Mouse (Mus musculus) heart, embryonic 12.5 days (tissue): ENCODE measurements around the gene Gm37240. TPM values are rescaled to one million over a fixed set of nuclear protein-coding genes. Genes with fewer than 3 reads are reported as not detected.
A peak's percentile ranks its signal among the peaks of the same experiment; 100 is the strongest.

Experiments
- ATAC-seq: fragments of 200-750 bp; cut with Nextera tagmentation; 2 replicates; pipeline ENCODE4 v1.8.0; 2017; ENCODE audit warnings: moderate TSS enrichment, moderate library complexity; ENCODE audit not compliant: insufficient number of reproducible peaks, low FRiP score
- H3K27ac ChIP-seq: fragments of 300-500 bp; sonication (generic); 2 replicates; pipeline ENCODE4 v1.5.1; 2016; ENCODE audit warnings: mild to moderate bottlenecking, moderate library complexity; ENCODE audit not compliant: poor library complexity, severe bottlenecking
- H3K27me3 ChIP-seq: fragments of 300-500 bp; sonication (generic); replicated peaks from 2 replicates; pipeline ENCODE4 v1.6.1; 2016; ENCODE audit warnings: mild to moderate bottlenecking, moderate library complexity
- H3K36me3 ChIP-seq: fragments of 300-500 bp; sonication (generic); 2 replicates; pipeline ENCODE4 v1.6.1; 2016; ENCODE audit warnings: mild to moderate bottlenecking, moderate library complexity
- H3K4me1 ChIP-seq: fragments of 300-500 bp; sonication (generic); replicated peaks from 2 replicates; pipeline ENCODE4 v1.6.1; 2016; ENCODE audit warnings: mild to moderate bottlenecking
- H3K4me2 ChIP-seq: fragments of 300-500 bp; sonication (generic); 2 replicates; pipeline ENCODE4 v1.6.1; 2016; ENCODE audit warnings: mild to moderate bottlenecking, moderate library complexity
- H3K4me3 ChIP-seq: fragments of 300-500 bp; sonication (generic); 2 replicates; pipeline ENCODE4 v1.5.1; 2016; ENCODE audit warnings: mild to moderate bottlenecking
- H3K9ac ChIP-seq: fragments of 300-500 bp; sonication (generic); 2 replicates; pipeline ENCODE4 v1.6.1; 2016; ENCODE audit warnings: mild to moderate bottlenecking, moderate library complexity
- H3K9me3 ChIP-seq: fragments of 300-500 bp; sonication (generic); replicated peaks from 2 replicates; pipeline ENCODE4 v1.6.1; 2016; ENCODE audit warnings: mild to moderate bottlenecking, moderate library complexity
- WGBS: fragments of 180-500 bp; shearing (Covaris S2); methylation state at CpG from one replicate; pipeline ENCODE4 v1.1.7; 2016; 5-methylcytosine and 5-hydroxymethylcytosine counted together
- polyA plus RNA-seq: library from polyadenylated mRNA; unstranded; fragments of >200 nt; fragmentation: Nextera tagmentation; extraction: Ambion mirVana; gene quantifications from 2 replicates; pipeline ENCODE4 v1.2.1, GENCODE M21; 2016

Gene Gm37240
- polyA plus RNA-seq, 1 experiment from 2014 or later, result 4.6 TPM

GRCm38 (mm10) chr3:84641391-84641790 is 1245.9 kb downstream of the Gm37240 start:
- Histone ChIP-seq H3K4me1 (peaks cover 24% of the 10 kb centered on the region), H3K4me2 (no peak overlapping the region), H3K27ac (no peak overlapping the region), H3K27me3 (no peaks in the 10 kb centered on the region), H3K36me3 (no peaks in the 10 kb centered on the region), H3K9me3 (no peaks in the 10 kb centered on the region), H3K9ac (no peak overlapping the region), H3K4me3 (no peak overlapping the region)
- 77% methylated on average over 2 of the region's 2 CpGs for WGBS
- no peak for ATAC-seq

- no peak for ATAC-seq
- Histone ChIP-seq H3K4me2 (no peak overlapping the region), H3K27ac (no peak overlapping the region), H3K27me3 (no peaks in the 10 kb centered on the region), H3K4me3 (no peak overlapping the region), H3K4me1 (peaks cover 24% of the 10 kb centered on the region), H3K36me3 (no peaks in the 10 kb centered on the region), H3K9ac (no peak overlapping the region), H3K9me3 (no peaks in the 10 kb centered on the region)
- WGBS, result 58% methylated on average over 6 of the region's 6 CpGs
Observed at GRCm38 (mm10) chr3:84640536-84640935, 1246.8 kb downstream of the Gm37240 start.

GRCm38 (mm10) chr3:84639767-84640500 is 1247.4 kb downstream of the Gm37240 start:
- Histone ChIP-seq H3K9me3 (no peaks in the 10 kb centered on the region), H3K27me3 (no peaks in the 10 kb centered on the region), H3K9ac (no peak overlapping the region), H3K27ac (no peak overlapping the region), H3K4me3 (no peak overlapping the region), H3K36me3 (no peaks in the 10 kb centered on the region), H3K4me1 (peaks cover 24% of the 10 kb centered on the region), H3K4me2 (no peak overlapping the region)
- ATAC-seq, result no peak
- 29% methylated on average over 11 of the region's 11 CpGs for WGBS

- H3K27ac ChIP-seq, result no peak overlapping the region
- peaks cover 24% of the 10 kb centered on the region for H3K4me1 ChIP-seq
- H3K4me3 ChIP-seq, result no peak overlapping the region
- WGBS, result 73% methylated on average over 4 of the region's 4 CpGs
- no peaks in the 10 kb centered on the region for H3K27me3 ChIP-seq
- H3K36me3 ChIP-seq, result no peaks in the 10 kb centered on the region
- no peak overlapping the region for H3K4me2 ChIP-seq
- no peak for ATAC-seq
- H3K9ac ChIP-seq, result no peak overlapping the region
- H3K9me3 ChIP-seq, result no peaks in the 10 kb centered on the region
Observed at GRCm38 (mm10) chr3:84638858-84639257, 1248.5 kb downstream of the Gm37240 start.

GRCm38 (mm10) chr3:84637890-84638578 is 1249.3 kb downstream of the Gm37240 start:
- ATAC-seq, result no peak
- H3K27me3 ChIP-seq, result no peaks in the 10 kb centered on the region
- no peak overlapping the region for H3K4me3 ChIP-seq
- H3K9ac ChIP-seq, result no peak overlapping the region
- H3K4me1 ChIP-seq, result peaks cover 24% of the 10 kb centered on the region
- no peaks in the 10 kb centered on the region for H3K9me3 ChIP-seq
- 53% methylated on average over 12 of the region's 12 CpGs for WGBS
- no peaks in the 10 kb centered on the region for H3K36me3 ChIP-seq
- H3K27ac ChIP-seq, result no peak overlapping the region
- no peak overlapping the region for H3K4me2 ChIP-seq

- Histone ChIP-seq H3K27ac (peak overlapping the region; percentile 4; the same call in 1 of the 2 replicates), H3K4me1 (peaks cover 24% of the 10 kb centered on the region), H3K4me2 (no peak overlapping the region), H3K36me3 (no peaks in the 10 kb centered on the region), H3K9ac (no peak overlapping the region), H3K27me3 (no peaks in the 10 kb centered on the region), H3K9me3 (no peaks in the 10 kb centered on the region), H3K4me3 (no peak overlapping the region)
- WGBS, result 46% methylated on average over 6 of the region's 6 CpGs
- ATAC-seq, result no peak
Observed at GRCm38 (mm10) chr3:84637095-84637494, 1250.2 kb downstream of the Gm37240 start.

- H3K9ac ChIP-seq, result no peak overlapping the region
- H3K27ac ChIP-seq, result no peak overlapping the region
- H3K36me3 ChIP-seq, result no peaks in the 10 kb centered on the region
- H3K9me3 ChIP-seq, result peaks cover 5% of the 10 kb centered on the region; the same call in 1 of the 2 replicates
- peaks cover 14% of the 10 kb centered on the region for H3K4me1 ChIP-seq
- no peak overlapping the region for H3K4me2 ChIP-seq
- WGBS, result 94% methylated on average over 9 of the region's 9 CpGs
- H3K4me3 ChIP-seq, result no peak overlapping the region
- no peaks in the 10 kb centered on the region for H3K27me3 ChIP-seq
- no peak for ATAC-seq
Observed at GRCm38 (mm10) chr3:84631586-84631985, 1255.7 kb downstream of the Gm37240 start.

- Histone ChIP-seq H3K27me3 (peaks cover 5% of the 10 kb centered on the region), H3K4me1 (peaks cover 25% of the 10 kb centered on the region), H3K9me3 (no peaks in the 10 kb centered on the region; the same call in 1 of the 2 replicates), H3K4me2 (no peak overlapping the region), H3K36me3 (no peaks in the 10 kb centered on the region), H3K27ac (no peak overlapping the region), H3K4me3 (no peak overlapping the region), H3K9ac (no peak overlapping the region)
- WGBS, result 61% methylated on average over 3 of the region's 3 CpGs
- no peak for ATAC-seq
Observed at GRCm38 (mm10) chr3:84622026-84622425, 1265.3 kb downstream of the Gm37240 start.

GRCm38 (mm10) chr3:84619725-84620124 is 1267.6 kb downstream of the Gm37240 start:
- H3K4me3 ChIP-seq, result no peak overlapping the region
- no peaks in the 10 kb centered on the region; the same call in none of the 2 replicates for H3K9me3 ChIP-seq
- 90% methylated on average over 6 of the region's 6 CpGs for WGBS
- peaks cover 5% of the 10 kb centered on the region for H3K27me3 ChIP-seq
- no peaks in the 10 kb centered on the region for H3K36me3 ChIP-seq
- peaks cover 9% of the 10 kb centered on the region for H3K4me1 ChIP-seq
- H3K9ac ChIP-seq, result no peak overlapping the region
- ATAC-seq, result no peak
- H3K27ac ChIP-seq, result no peak overlapping the region
- no peak overlapping the region for H3K4me2 ChIP-seq

- H3K4me2 ChIP-seq, result no peak overlapping the region
- H3K27me3 ChIP-seq, result peaks cover 5% of the 10 kb centered on the region
- WGBS, result 91% methylated on average over 7 of the region's 7 CpGs
- H3K4me3 ChIP-seq, result no peak overlapping the region
- no peaks in the 10 kb centered on the region; the same call in none of the 2 replicates for H3K9me3 ChIP-seq
- H3K9ac ChIP-seq, result no peak overlapping the region
- H3K27ac ChIP-seq, result no peak overlapping the region
- H3K36me3 ChIP-seq, result no peaks in the 10 kb centered on the region
- peaks cover 2% of the 10 kb centered on the region for H3K4me1 ChIP-seq
- ATAC-seq, result no peak
Observed at GRCm38 (mm10) chr3:84619056-84619455, 1268.3 kb downstream of the Gm37240 start.

- Histone ChIP-seq H3K4me2 (no peak overlapping the region), H3K36me3 (no peaks in the 10 kb centered on the region), H3K9me3 (no peaks in the 10 kb centered on the region; the same call in none of the 2 replicates), H3K9ac (no peak overlapping the region), H3K27me3 (peaks cover 5% of the 10 kb centered on the region), H3K4me3 (no peak overlapping the region), H3K4me1 (no peaks in the 10 kb centered on the region), H3K27ac (no peak overlapping the region)
- WGBS, result 86% methylated on average over 2 of the region's 2 CpGs
- no peak for ATAC-seq
Observed at GRCm38 (mm10) chr3:84618627-84619026, 1268.7 kb downstream of the Gm37240 start.
